Mouse (Mus musculus): Measurements from ENCODE around the gene Ubald1. TPM values are rescaled to one million over a fixed set of nuclear protein-coding genes. Genes with fewer than 3 reads are reported as not detected.

Gene Ubald1
- polyA plus RNA-seq, 1 experiment: 65.6 TPM

GRCm38 (mm10) chr16:4875198-4876032, 4.7 kb downstream of the Ubald1 start:
- no peak overlapping the region for H3K27ac ChIP-seq (ENCODE audit: insufficient read depth, low read length)
- TF ChIP-seq POLR2A (IDR thresholded peaks at IDR 0.05; ENCODE audit: low read depth, low read length): no peak
- TF ChIP-seq CTCF (IDR thresholded peaks at IDR 0.05; ENCODE audit: extremely low read depth, insufficient read depth, insufficient read length, insufficient replicate concordance): no peak
- no peak overlapping the region for H3K4me3 ChIP-seq (ENCODE audit: extremely low read depth, insufficient read depth, insufficient read length)
- peaks cover 13% of the 10 kb centered on the region for H3K36me3 ChIP-seq (ENCODE audit: control insufficient read depth, insufficient read depth, low read length)
- no peak for DNase-seq (ENCODE audit: low read depth in 1 of 2, low spot score in 2 of 2)
- H3K4me1 ChIP-seq (ENCODE audit: control insufficient read depth, insufficient read depth, insufficient read length): peaks cover 12% of the 10 kb centered on the region; the same call in 1 of the 2 replicates
- 79% methylated on average over 23 of the region's 23 CpGs for WGBS
- no peaks in the 10 kb centered on the region for H3K27me3 ChIP-seq (ENCODE audit: control insufficient read depth, insufficient read depth, low read length)

GRCm38 (mm10) chr16:4871926-4872325, 8.2 kb downstream of the Ubald1 start:
- no peak for DNase-seq (ENCODE audit: low read depth in 1 of 2, low spot score in 2 of 2)
- no peak overlapping the region for H3K4me3 ChIP-seq (ENCODE audit: extremely low read depth, insufficient read depth, insufficient read length)
- no peaks in the 10 kb centered on the region for H3K27me3 ChIP-seq (ENCODE audit: control insufficient read depth, insufficient read depth, low read length)
- H3K27ac ChIP-seq (ENCODE audit: insufficient read depth, low read length): no peak overlapping the region
- 87% methylated on average over 2 of the region's 2 CpGs for WGBS
- H3K4me1 ChIP-seq (ENCODE audit: control insufficient read depth, insufficient read depth, insufficient read length): no peaks in the 10 kb centered on the region
- TF ChIP-seq CTCF (IDR thresholded peaks at IDR 0.05; ENCODE audit: extremely low read depth, insufficient read depth, insufficient read length, insufficient replicate concordance) (no peak), POLR2A (IDR thresholded peaks at IDR 0.05; ENCODE audit: low read depth, low read length) (no peak)
- peaks cover 20% of the 10 kb centered on the region for H3K36me3 ChIP-seq (ENCODE audit: control insufficient read depth, insufficient read depth, low read length)

GRCm38 (mm10) chr16:4870490-4870889, 9.6 kb downstream of the Ubald1 start:
- TF ChIP-seq CTCF (IDR thresholded peaks at IDR 0.05; ENCODE audit: extremely low read depth, insufficient read depth, insufficient read length, insufficient replicate concordance): no peak
- TF ChIP-seq POLR2A (IDR thresholded peaks at IDR 0.05; ENCODE audit: low read depth, low read length): no peak
- 88% methylated on average over 5 of the region's 5 CpGs for WGBS

GRCm38 (mm10) chr16:4866101-4866695, 13.9 kb downstream of the Ubald1 start:
- no peak overlapping the region for H3K27ac ChIP-seq (ENCODE audit: insufficient read depth, low read length)
- H3K4me3 ChIP-seq (ENCODE audit: extremely low read depth, insufficient read depth, insufficient read length): no peak overlapping the region
- 84% methylated on average over 7 of the region's 7 CpGs for WGBS
- H3K4me1 ChIP-seq (ENCODE audit: control insufficient read depth, insufficient read depth, insufficient read length): no peaks in the 10 kb centered on the region
- no peak for DNase-seq (ENCODE audit: low read depth in 1 of 2, low spot score in 2 of 2)
- TF ChIP-seq CTCF (IDR thresholded peaks at IDR 0.05; ENCODE audit: extremely low read depth, insufficient read depth, insufficient read length, insufficient replicate concordance) (no peak), POLR2A (IDR thresholded peaks at IDR 0.05; ENCODE audit: low read depth, low read length) (no peak)
- peaks cover 8% of the 10 kb centered on the region for H3K36me3 ChIP-seq (ENCODE audit: control insufficient read depth, insufficient read depth, low read length)
- H3K27me3 ChIP-seq (ENCODE audit: control insufficient read depth, insufficient read depth, low read length): no peaks in the 10 kb centered on the region

More at GRCm38 (mm10) chr16:4870490-4870889, 9.6 kb downstream of the Ubald1 start:
- Histone ChIP-seq H3K27ac (ENCODE audit: insufficient read depth, low read length) (no peak overlapping the region), H3K27me3 (ENCODE audit: control insufficient read depth, insufficient read depth, low read length) (no peaks in the 10 kb centered on the region), H3K4me1 (ENCODE audit: control insufficient read depth, insufficient read depth, insufficient read length) (no peaks in the 10 kb centered on the region), H3K4me3 (ENCODE audit: extremely low read depth, insufficient read depth, insufficient read length) (no peak overlapping the region), H3K36me3 (ENCODE audit: control insufficient read depth, insufficient read depth, low read length) (peaks cover 12% of the 10 kb centered on the region)
- DNase-seq (ENCODE audit: low read depth in 1 of 2, low spot score in 2 of 2): no peak

GRCm38 (mm10) chr16:4863742-4864141, 16.4 kb downstream of the Ubald1 start:
- H3K4me1 ChIP-seq (ENCODE audit: control insufficient read depth, insufficient read depth, insufficient read length): no peaks in the 10 kb centered on the region

GRCm38 (mm10) chr16:4862863-4863483, 17.1 kb downstream of the Ubald1 start:
- H3K4me1 ChIP-seq (ENCODE audit: control insufficient read depth, insufficient read depth, insufficient read length): no peaks in the 10 kb centered on the region
- TF ChIP-seq CTCF (IDR thresholded peaks at IDR 0.05; ENCODE audit: extremely low read depth, insufficient read depth, insufficient read length, insufficient replicate concordance) (peak; percentile 91), POLR2A (IDR thresholded peaks at IDR 0.05; ENCODE audit: low read depth, low read length) (no peak)
- peak in 1 of 2 experiments; percentile 68 for DNase-seq (ENCODE audit: low read depth in 1 of 2, low spot score in 2 of 2)
- WGBS: 37% methylated on average over 9 of the region's 9 CpGs
- no peaks in the 10 kb centered on the region for H3K27me3 ChIP-seq (ENCODE audit: control insufficient read depth, insufficient read depth, low read length)
- no peak overlapping the region for H3K27ac ChIP-seq (ENCODE audit: insufficient read depth, low read length)
- no peak overlapping the region for H3K4me3 ChIP-seq (ENCODE audit: extremely low read depth, insufficient read depth, insufficient read length)
- no peaks in the 10 kb centered on the region for H3K36me3 ChIP-seq (ENCODE audit: control insufficient read depth, insufficient read depth, low read length)

More at GRCm38 (mm10) chr16:4863742-4864141, 16.4 kb downstream of the Ubald1 start:
- Histone ChIP-seq H3K4me3 (ENCODE audit: extremely low read depth, insufficient read depth, insufficient read length) (no peak overlapping the region), H3K27me3 (ENCODE audit: control insufficient read depth, insufficient read depth, low read length) (no peaks in the 10 kb centered on the region), H3K27ac (ENCODE audit: insufficient read depth, low read length) (no peak overlapping the region), H3K36me3 (ENCODE audit: control insufficient read depth, insufficient read depth, low read length) (no peaks in the 10 kb centered on the region)
- DNase-seq (ENCODE audit: low read depth in 1 of 2, low spot score in 2 of 2): no peak
- TF ChIP-seq POLR2A (IDR thresholded peaks at IDR 0.05; ENCODE audit: low read depth, low read length): no peak
- no peak for TF ChIP-seq CTCF (IDR thresholded peaks at IDR 0.05; ENCODE audit: extremely low read depth, insufficient read depth, insufficient read length, insufficient replicate concordance)
- WGBS: 89% methylated on average over 8 of the region's 8 CpGs

Data from spleen, adult 2 months (tissue).